Mouse (Mus musculus) E14TG2a.4 (cell line): ENCODE measurements around the gene Pla2g4c.

Source experiments
- CTCF ChIP-seq: conservative IDR thresholded peaks from 2 replicates; pipeline ENCODE4 v1.5.1; 2014; ENCODE audit warnings: low read length
- NANOG ChIP-seq: IDR thresholded peaks from 2 replicates; pipeline ENCODE4 v1.6.1; 2014; ENCODE audit warnings: borderline replicate concordance, low read length, mixed read lengths
- POU5F1 ChIP-seq: IDR thresholded peaks from 2 replicates; pipeline ENCODE4 v1.6.1; 2014; ENCODE audit warnings: low read length, borderline replicate concordance

DNA sequence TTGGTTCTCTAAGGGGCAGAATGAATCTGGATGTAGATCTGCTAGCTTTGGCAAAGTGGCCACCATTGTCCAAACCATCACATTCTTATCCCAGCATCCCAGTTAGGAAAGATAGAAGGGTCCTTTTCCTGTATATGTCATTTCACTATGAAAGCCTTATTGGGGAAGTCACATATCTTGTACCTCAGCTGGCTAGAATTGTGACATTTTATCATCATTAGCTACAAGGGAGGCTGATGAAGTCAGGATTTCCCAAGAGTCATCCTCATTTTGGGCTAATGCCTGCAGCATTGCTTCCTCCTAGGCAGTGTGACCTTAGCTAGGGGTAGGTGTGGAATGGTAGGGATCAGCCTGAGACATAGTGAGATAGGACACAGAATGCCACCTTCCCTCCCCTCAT, 21.1 kb upstream of the Pla2g4c start:
- TF ChIP-seq CTCF (no peak), NANOG (no peak), POU5F1 (no peak)
